Mouse (Mus musculus): ENCODE data around the gene Stap2.

Gene Stap2

GRCm38 (mm10) chr17:56005415-56006061, at the start of gene Stap2, which contains the start of gene Mpnd:
Stap2 (minus strand) TSS chr17:56005584.
Mpnd (plus strand) TSS chr17:56005711.
- in situ Hi-C loops (cut with MboI, MseI): loop anchor here (5.0 to 25.0 kb wide), 3 partner anchors 1282 to 1863 kb away; partner anchors contain the start of gene Vav1

- in situ Hi-C loops (cut with MboI, MseI): no loop called here
These were observed 49.6 kb upstream of the Stap2 start for GRCm38 (mm10) chr17:56054938-56055337.

- in situ Hi-C loops (cut with MboI, MseI): no loop called here
These were observed 46.0 kb upstream of the Stap2 start for GRCm38 (mm10) chr17:56051369-56051768.

GRCm38 (mm10) chr17:56040857-56041163, 35.4 kb upstream of the Stap2 start:
- in situ Hi-C loops (cut with MboI, MseI): no loop called here

GRCm38 (mm10) chr17:56040030-56040856, 34.9 kb upstream of the Stap2 start, which contains the start of gene Chaf1a:
Chaf1a (plus strand) TSS chr17:56040439.
- in situ Hi-C loops (cut with MboI, MseI): no loop called here

GRCm38 (mm10) chr17:56039345-56039744, 34.0 kb upstream of the Stap2 start:
- in situ Hi-C loops (cut with MboI, MseI): loop anchor here (5.0 kb wide), 1 partner anchor 38 kb away; the partner anchor contains the start of genes Hdgfl2 and Ubxn6

GRCm38 (mm10) chr17:56038583-56039261, 33.3 kb upstream of the Stap2 start:
- in situ Hi-C loops (cut with MboI, MseI): loop anchor here (5.0 kb wide), 1 partner anchor 39 kb away; the partner anchor contains the start of genes Hdgfl2 and Ubxn6

GRCm38 (mm10) chr17:56036901-56037287, 31.5 kb upstream of the Stap2 start:
- in situ Hi-C loops (cut with MboI, MseI): loop anchor here (5.0 kb wide), 1 partner anchor 40 kb away; the partner anchor contains the start of genes Hdgfl2 and Ubxn6

GRCm38 (mm10) chr17:56036176-56036900, 31.0 kb upstream of the Stap2 start, which contains the start of gene Sh3gl1:
Sh3gl1 (minus strand) TSS chr17:56036635.
- in situ Hi-C loops (cut with MboI, MseI): loop anchor here (5.0 kb wide), 1 partner anchor 41 kb away; the partner anchor contains the start of genes Hdgfl2 and Ubxn6

- in situ Hi-C loops (cut with MboI, MseI): loop anchor here (5.0 kb wide), 1 partner anchor 42 kb away; the partner anchor contains the start of genes Hdgfl2 and Ubxn6
These were observed 29.8 kb upstream of the Stap2 start for GRCm38 (mm10) chr17:56035216-56035615.

- in situ Hi-C loops (cut with MboI, MseI): loop anchor here (5.0 kb wide), 1 partner anchor 43 kb away; the partner anchor contains the start of genes Hdgfl2 and Ubxn6
These were observed 29.3 kb upstream of the Stap2 start for GRCm38 (mm10) chr17:56034726-56035100.

- in situ Hi-C loops (cut with MboI, MseI): no loop called here
These were observed 28.8 kb upstream of the Stap2 start for GRCm38 (mm10) chr17:56034040-56034725.

GRCm38 (mm10) chr17:56032831-56033230, 27.4 kb upstream of the Stap2 start:
- in situ Hi-C loops (cut with MboI, MseI): no loop called here

- in situ Hi-C loops (cut with MboI, MseI): no loop called here
These were observed 26.8 kb upstream of the Stap2 start for GRCm38 (mm10) chr17:56032127-56032733.

GRCm38 (mm10) chr17:56031431-56031830, 26.0 kb upstream of the Stap2 start:
- in situ Hi-C loops (cut with MboI, MseI): no loop called here

GRCm38 (mm10) chr17:56030919-56031318, 25.5 kb upstream of the Stap2 start:
- in situ Hi-C loops (cut with MboI, MseI): no loop called here

GRCm38 (mm10) chr17:56030238-56030870, 25.0 kb upstream of the Stap2 start:
- in situ Hi-C loops (cut with MboI, MseI): no loop called here

GRCm38 (mm10) chr17:56027801-56028441, 22.5 kb upstream of the Stap2 start:
- in situ Hi-C loops (cut with MboI, MseI): no loop called here

GRCm38 (mm10) chr17:56026881-56027280, 21.5 kb upstream of the Stap2 start:
- in situ Hi-C loops (cut with MboI, MseI): no loop called here
